Mouse (Mus musculus): Measurements from ENCODE around the gene Kcnk3. TPM values are rescaled to one million over a fixed set of nuclear protein-coding genes. Genes with fewer than 3 reads are reported as not detected.

Kcnk3 gene
- total and polyA plus RNA-seq, 2 experiments from 2014 or later, result 45.3 to 70.0 TPM

DNA sequence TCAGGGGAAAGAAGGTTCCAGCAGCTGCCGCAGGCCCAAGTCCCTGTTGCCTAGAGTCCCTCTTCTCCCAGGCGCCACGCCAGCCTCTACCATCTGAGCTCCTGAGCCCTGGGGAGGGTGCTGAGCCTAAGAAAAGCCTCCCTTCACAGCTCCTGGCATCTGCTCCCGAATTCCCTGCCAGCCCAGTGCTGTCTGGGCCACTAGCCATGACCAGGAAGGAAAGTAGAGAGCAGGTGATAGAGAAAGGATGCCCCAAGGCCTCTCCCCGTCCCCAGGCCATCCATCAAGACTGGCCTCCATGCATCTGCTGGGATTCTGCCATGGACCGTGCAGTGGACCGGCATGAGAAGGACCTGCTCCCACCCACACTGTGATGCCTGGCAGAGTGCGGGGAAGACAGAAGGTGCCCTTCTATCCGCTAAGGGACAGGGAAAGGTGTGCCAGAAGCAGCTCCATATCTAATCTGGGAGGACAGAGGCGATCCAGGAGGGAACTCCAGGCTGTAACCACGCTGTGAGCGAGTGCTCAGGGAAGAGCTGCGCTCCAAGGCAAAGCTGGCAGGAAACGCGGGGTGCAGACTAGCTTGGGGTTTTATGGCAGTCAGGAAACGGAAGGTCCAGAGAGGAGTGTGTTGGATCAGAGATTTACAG lies 18.6 kb downstream of the Kcnk3 start:
- no peaks in the 10 kb centered on the region for H3K27me3 ChIP-seq (ENCODE audit: control insufficient read depth, insufficient read depth, low read length)
- ATAC-seq (ENCODE audit: insufficient read depth, low read depth), result peak; percentile 22
- TF ChIP-seq CTCF (IDR thresholded peaks at IDR 0.05; ENCODE audit: low read depth) (no peak), EP300 (IDR thresholded peaks at IDR 0.05; ENCODE audit: low read depth) (no peak)
- peak overlapping the region; percentile 92 for H3K27ac ChIP-seq (ENCODE audit: low read depth)
- no peak overlapping the region for H3K4me2 ChIP-seq (ENCODE audit: low read depth, low read length)
- H3K9me3 ChIP-seq (replicated peaks; ENCODE audit: control insufficient read depth, low read length), result no peaks in the 10 kb centered on the region
- no peak for DNase-seq (ENCODE audit: low spot score)
- H3K9ac ChIP-seq (replicated peaks; ENCODE audit: low read depth, low read length), result no peak overlapping the region
- H3K4me1 ChIP-seq (ENCODE audit: control insufficient read depth, insufficient read depth), result peaks cover 51% of the 10 kb centered on the region
- WGBS, result 40% methylated on average over 16 of the region's 16 CpGs
- no peak overlapping the region for H3K4me3 ChIP-seq (ENCODE audit: low read depth, low read length)
- no peaks in the 10 kb centered on the region for H3K36me3 ChIP-seq (replicated peaks; ENCODE audit: control insufficient read depth, insufficient read depth, low read length)

DNA sequence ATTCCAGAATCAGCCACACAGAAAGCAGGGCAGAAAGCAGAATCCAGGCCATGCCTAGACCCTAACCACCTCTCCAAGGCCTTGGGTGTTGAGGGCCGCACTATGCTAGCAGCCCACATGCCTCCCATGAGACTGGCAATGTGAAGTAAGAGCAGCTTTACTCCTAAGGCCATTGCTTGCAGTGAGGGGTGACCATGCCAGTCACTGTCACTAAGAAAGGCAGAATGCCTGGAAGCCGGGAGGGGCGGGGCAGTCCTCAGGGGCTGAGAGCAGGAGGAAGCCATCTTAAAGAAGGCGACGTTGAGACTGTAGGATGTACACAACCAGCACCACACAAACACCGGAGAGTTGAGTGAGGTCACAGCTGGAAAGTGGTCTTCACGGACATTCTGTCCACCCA lies 21.1 kb downstream of the Kcnk3 start:
- Histone ChIP-seq H3K36me3 (replicated peaks; ENCODE audit: control insufficient read depth, insufficient read depth, low read length) (no peaks in the 10 kb centered on the region), H3K27me3 (ENCODE audit: control insufficient read depth, insufficient read depth, low read length) (no peaks in the 10 kb centered on the region), H3K9me3 (replicated peaks; ENCODE audit: control insufficient read depth, low read length) (no peaks in the 10 kb centered on the region), H3K9ac (replicated peaks; ENCODE audit: low read depth, low read length) (no peak overlapping the region), H3K27ac (ENCODE audit: low read depth) (no peak overlapping the region), H3K4me2 (ENCODE audit: low read depth, low read length) (no peak overlapping the region), H3K4me1 (ENCODE audit: control insufficient read depth, insufficient read depth) (peaks cover 40% of the 10 kb centered on the region), H3K4me3 (ENCODE audit: low read depth, low read length) (no peak overlapping the region)
- ATAC-seq (ENCODE audit: insufficient read depth, low read depth) (no peak), DNase-seq (ENCODE audit: low spot score) (no peak)
- TF ChIP-seq CTCF (IDR thresholded peaks at IDR 0.05; ENCODE audit: low read depth) (no peak), EP300 (IDR thresholded peaks at IDR 0.05; ENCODE audit: low read depth) (no peak)
- WGBS, result 91% methylated on average over 7 of the region's 7 CpGs

DNA sequence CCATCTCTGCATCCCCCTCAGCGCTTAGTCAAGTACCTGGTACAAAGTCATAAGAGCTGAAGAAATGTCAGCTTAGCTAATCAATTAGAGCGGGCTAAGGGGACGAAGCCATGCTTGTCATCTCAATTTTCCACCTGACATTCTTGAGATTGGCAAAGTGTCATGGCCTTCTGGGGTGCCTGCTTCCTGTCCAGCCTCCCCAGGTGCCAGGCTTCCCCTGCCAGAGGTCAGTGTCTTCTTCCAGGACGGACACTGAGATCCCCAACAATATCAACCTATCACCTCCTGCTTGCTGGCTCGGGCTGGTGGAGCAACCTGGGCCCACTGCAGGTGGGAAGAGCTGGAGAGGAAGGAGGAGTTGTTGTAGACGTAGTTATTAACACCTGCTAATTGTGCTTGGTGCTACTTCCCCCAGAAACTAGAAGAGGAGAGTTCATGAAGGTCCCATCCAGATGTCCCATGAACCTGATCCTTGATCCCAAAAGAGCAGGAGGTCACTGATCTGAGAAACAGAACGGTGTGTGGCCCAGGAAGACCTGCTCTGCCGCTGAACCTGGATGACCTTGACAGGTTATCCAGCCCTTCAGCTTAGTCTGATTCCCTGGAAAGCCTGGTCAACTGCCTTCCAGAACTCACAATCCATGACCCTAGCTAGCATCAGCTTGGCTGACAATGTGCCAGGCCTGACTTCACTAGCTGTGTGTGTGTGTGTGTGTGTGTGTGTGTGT lies 22.1 kb downstream of the Kcnk3 start:
- no peak overlapping the region for H3K9ac ChIP-seq (replicated peaks; ENCODE audit: low read depth, low read length)
- TF ChIP-seq CTCF (IDR thresholded peaks at IDR 0.05; ENCODE audit: low read depth) (no peak), EP300 (IDR thresholded peaks at IDR 0.05; ENCODE audit: low read depth) (no peak)
- no peak overlapping the region for H3K4me3 ChIP-seq (ENCODE audit: low read depth, low read length)
- peaks cover 45% of the 10 kb centered on the region for H3K4me1 ChIP-seq (ENCODE audit: control insufficient read depth, insufficient read depth)
- WGBS, result 75% methylated on average over 8 of the region's 8 CpGs
- ATAC-seq (ENCODE audit: insufficient read depth, low read depth), result no peak
- H3K27ac ChIP-seq (ENCODE audit: low read depth), result no peak overlapping the region
- no peak for DNase-seq (ENCODE audit: low spot score)
- H3K4me2 ChIP-seq (ENCODE audit: low read depth, low read length), result no peak overlapping the region
- H3K36me3 ChIP-seq (replicated peaks; ENCODE audit: control insufficient read depth, insufficient read depth, low read length), result no peaks in the 10 kb centered on the region
- no peaks in the 10 kb centered on the region for H3K27me3 ChIP-seq (ENCODE audit: control insufficient read depth, insufficient read depth, low read length)
- H3K9me3 ChIP-seq (replicated peaks; ENCODE audit: control insufficient read depth, low read length), result no peaks in the 10 kb centered on the region

DNA sequence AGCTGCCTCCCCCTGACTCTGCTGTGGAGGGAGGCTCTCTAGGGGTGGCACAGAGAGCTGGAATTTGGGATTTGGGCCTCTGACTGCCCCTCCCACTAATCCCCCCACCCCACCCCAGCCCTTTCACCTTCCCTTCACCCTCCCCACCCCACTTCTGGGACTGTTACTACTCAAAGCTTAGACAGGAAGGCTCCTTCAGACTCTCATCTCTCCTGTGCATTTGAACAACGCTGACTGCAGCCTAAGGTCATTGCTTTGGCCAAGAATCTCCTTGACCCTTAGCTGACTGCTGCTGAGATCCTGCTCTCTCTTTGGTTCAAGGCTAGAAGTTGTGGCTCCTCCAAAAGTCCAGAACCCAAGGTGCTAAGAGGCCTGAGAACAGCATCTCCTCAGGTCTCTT lies 23.1 kb downstream of the Kcnk3 start:
- H3K27me3 ChIP-seq (ENCODE audit: control insufficient read depth, insufficient read depth, low read length), result no peaks in the 10 kb centered on the region
- no peaks in the 10 kb centered on the region for H3K9me3 ChIP-seq (replicated peaks; ENCODE audit: control insufficient read depth, low read length)
- DNase-seq (ENCODE audit: low spot score) (no peak), ATAC-seq (ENCODE audit: insufficient read depth, low read depth) (no peak)
- TF ChIP-seq CTCF (IDR thresholded peaks at IDR 0.05; ENCODE audit: low read depth) (no peak), EP300 (IDR thresholded peaks at IDR 0.05; ENCODE audit: low read depth) (no peak)
- peaks cover 47% of the 10 kb centered on the region for H3K4me1 ChIP-seq (ENCODE audit: control insufficient read depth, insufficient read depth)
- H3K4me3 ChIP-seq (ENCODE audit: low read depth, low read length), result no peak overlapping the region
- no peak overlapping the region for H3K4me2 ChIP-seq (ENCODE audit: low read depth, low read length)
- no peaks in the 10 kb centered on the region for H3K36me3 ChIP-seq (replicated peaks; ENCODE audit: control insufficient read depth, insufficient read depth, low read length)
- 55% methylated on average over 1 of the region's 1 CpGs for WGBS
- no peak overlapping the region for H3K27ac ChIP-seq (ENCODE audit: low read depth)
- 0 out of 2 replicates have a peak overlapping the region, but pooled peaks have one; percentile 9 for H3K9ac ChIP-seq (replicated peaks; ENCODE audit: low read depth, low read length)

DNA sequence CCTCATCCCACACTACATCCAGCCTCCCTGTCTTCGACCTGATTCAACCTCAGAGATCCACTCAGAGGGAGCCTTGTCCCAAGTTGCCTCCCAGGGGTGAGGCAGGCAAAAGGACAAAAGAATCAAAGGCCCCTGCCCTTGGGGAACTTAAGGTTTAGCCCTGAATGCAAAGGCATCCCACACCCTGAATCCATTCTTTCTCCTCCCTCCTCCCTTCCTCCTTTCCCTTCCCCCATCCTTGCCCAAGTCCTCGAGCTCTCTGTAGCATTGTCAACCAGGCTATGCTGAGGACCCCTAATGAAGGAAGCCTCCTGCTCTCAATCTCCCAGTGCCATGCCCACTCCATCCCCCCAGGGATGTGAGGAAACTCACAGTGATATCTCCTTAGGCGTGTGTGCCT lies 23.7 kb downstream of the Kcnk3 start:
- Histone ChIP-seq H3K4me3 (ENCODE audit: low read depth, low read length) (no peak overlapping the region), H3K9ac (replicated peaks; ENCODE audit: low read depth, low read length) (no peak overlapping the region), H3K27me3 (ENCODE audit: control insufficient read depth, insufficient read depth, low read length) (no peaks in the 10 kb centered on the region), H3K36me3 (replicated peaks; ENCODE audit: control insufficient read depth, insufficient read depth, low read length) (no peaks in the 10 kb centered on the region), H3K4me2 (ENCODE audit: low read depth, low read length) (no peak overlapping the region), H3K27ac (ENCODE audit: low read depth) (no peak overlapping the region), H3K9me3 (replicated peaks; ENCODE audit: control insufficient read depth, low read length) (no peaks in the 10 kb centered on the region), H3K4me1 (ENCODE audit: control insufficient read depth, insufficient read depth) (peaks cover 45% of the 10 kb centered on the region)
- no peak for ATAC-seq (ENCODE audit: insufficient read depth, low read depth)
- no peak for TF ChIP-seq EP300 (IDR thresholded peaks at IDR 0.05; ENCODE audit: low read depth)
- no peak for TF ChIP-seq CTCF (IDR thresholded peaks at IDR 0.05; ENCODE audit: low read depth)
- WGBS, result 41% methylated on average over 3 of the region's 3 CpGs
- DNase-seq (ENCODE audit: low spot score), result no peak
